Mouse (Mus musculus): ENCODE results near the gene Litaf. TPM values are rescaled to one million over a fixed set of nuclear protein-coding genes. Genes with fewer than 3 reads are reported as not detected.

Litaf gene
- polyA plus RNA-seq, 1 experiment from 2014 or later: 102 TPM

- no peaks in the 10 kb centered on the region for H3K36me3 ChIP-seq
- no peaks in the 10 kb centered on the region for H3K27me3 ChIP-seq
- no peak overlapping the region for H3K27ac ChIP-seq
- H3K4me3 ChIP-seq: no peak overlapping the region
- H3K4me2 ChIP-seq (replicated peaks): no peak overlapping the region
- ATAC-seq (ENCODE audit: insufficient number of reproducible peaks, insufficient read depth, low FRiP score, low TSS enrichment): no peak
- no peaks in the 10 kb centered on the region for H3K9me3 ChIP-seq
- 76% methylated on average over 7 of the region's 7 CpGs for WGBS
- H3K4me1 ChIP-seq: peaks cover 7% of the 10 kb centered on the region; the same call in 1 of the 2 replicates
- H3K9ac ChIP-seq: no peak overlapping the region
Measured at GRCm38 (mm10) chr16:10945381-10946127, 120.4 kb downstream of the Litaf start.

DNA sequence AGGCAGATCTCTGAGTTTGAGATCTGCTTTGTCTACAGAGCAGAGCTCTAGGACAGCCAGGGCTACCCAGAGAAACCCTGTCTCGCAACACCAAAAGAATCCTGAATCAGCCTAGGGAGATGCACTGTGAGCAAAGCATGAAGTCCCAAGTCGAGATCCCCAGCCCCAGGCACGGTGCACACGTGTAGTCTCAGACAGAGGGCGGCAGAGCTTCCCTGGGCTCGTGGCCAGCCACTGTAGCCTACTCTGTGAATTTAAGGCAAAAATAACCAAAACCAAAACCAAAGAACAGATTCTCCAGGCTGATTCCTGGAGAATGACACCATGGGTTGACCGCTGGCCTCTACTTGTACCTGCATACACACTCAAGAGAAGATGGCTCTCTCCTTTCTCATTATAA, 121.4 kb downstream of the Litaf start:
- Histone ChIP-seq H3K27me3 (no peaks in the 10 kb centered on the region), H3K4me2 (replicated peaks) (no peak overlapping the region), H3K4me1 (peaks cover 7% of the 10 kb centered on the region; the same call in 1 of the 2 replicates), H3K4me3 (no peak overlapping the region), H3K9ac (no peak overlapping the region), H3K36me3 (no peaks in the 10 kb centered on the region), H3K27ac (no peak overlapping the region), H3K9me3 (no peaks in the 10 kb centered on the region)
- 76% methylated on average over 7 of the region's 7 CpGs for WGBS
- ATAC-seq (ENCODE audit: insufficient number of reproducible peaks, insufficient read depth, low FRiP score, low TSS enrichment): no peak

DNA sequence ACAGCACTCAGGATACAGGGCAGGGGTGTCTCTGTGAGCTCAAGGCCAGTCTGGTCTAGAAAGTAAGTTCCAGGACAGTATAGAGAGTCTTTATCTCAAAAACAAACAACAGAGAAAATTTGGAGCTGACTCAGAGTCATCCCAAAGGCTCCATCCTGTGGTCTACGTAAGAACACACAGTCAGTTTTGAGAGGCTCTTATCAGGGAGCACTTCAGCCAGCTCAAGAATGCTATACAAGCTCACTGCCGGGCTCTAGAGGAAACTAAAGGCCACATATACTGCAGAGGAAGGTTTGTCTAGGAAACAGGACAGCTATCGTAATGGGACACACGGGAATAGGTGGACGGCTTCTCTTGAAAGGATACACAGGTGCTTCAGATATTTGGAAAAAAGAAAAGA, 122.7 kb downstream of the Litaf start:
- peaks cover 7% of the 10 kb centered on the region; the same call in 1 of the 2 replicates for H3K4me1 ChIP-seq
- ATAC-seq (ENCODE audit: insufficient number of reproducible peaks, insufficient read depth, low FRiP score, low TSS enrichment): no peak
- no peaks in the 10 kb centered on the region for H3K9me3 ChIP-seq
- WGBS: 75% methylated on average over 5 of the region's 5 CpGs
- H3K9ac ChIP-seq: no peak overlapping the region
- H3K36me3 ChIP-seq: no peaks in the 10 kb centered on the region
- H3K27me3 ChIP-seq: no peaks in the 10 kb centered on the region
- H3K4me3 ChIP-seq: no peak overlapping the region
- no peak overlapping the region for H3K4me2 ChIP-seq (replicated peaks)
- H3K27ac ChIP-seq: no peak overlapping the region

DNA sequence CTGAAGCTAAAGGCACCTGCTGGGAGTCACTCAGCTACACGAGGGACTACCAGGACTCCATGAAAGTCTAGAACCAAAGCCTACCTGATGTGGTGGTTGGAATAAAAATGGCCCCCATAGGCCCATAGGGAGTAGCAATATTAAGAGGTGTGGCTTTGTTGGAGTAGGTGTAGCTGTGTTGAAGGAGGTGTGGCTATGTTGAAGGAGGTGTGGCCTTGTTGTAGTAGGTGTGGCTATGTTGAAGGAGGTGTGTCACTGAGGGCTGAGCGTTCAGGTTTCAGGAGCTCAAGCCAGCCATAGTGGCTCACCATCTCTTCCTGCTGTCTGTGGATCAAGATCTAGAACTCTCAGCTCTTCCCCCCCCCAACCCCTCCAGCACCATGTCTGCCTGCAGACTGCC, 125.3 kb downstream of the Litaf start:
- H3K4me1 ChIP-seq: peaks cover 8% of the 10 kb centered on the region; the same call in 1 of the 2 replicates
- no peak overlapping the region for H3K9ac ChIP-seq
- H3K36me3 ChIP-seq: no peaks in the 10 kb centered on the region
- H3K4me2 ChIP-seq (replicated peaks): no peak overlapping the region
- no peak for ATAC-seq (ENCODE audit: insufficient number of reproducible peaks, insufficient read depth, low FRiP score, low TSS enrichment)
- no peak overlapping the region for H3K27ac ChIP-seq
- 79% methylated on average over 2 of the region's 2 CpGs for WGBS
- no peaks in the 10 kb centered on the region for H3K27me3 ChIP-seq
- no peaks in the 10 kb centered on the region for H3K9me3 ChIP-seq
- no peak overlapping the region for H3K4me3 ChIP-seq

- H3K9me3 ChIP-seq: no peaks in the 10 kb centered on the region
- H3K9ac ChIP-seq: no peak overlapping the region
- no peaks in the 10 kb centered on the region for H3K36me3 ChIP-seq
- H3K4me1 ChIP-seq: peaks cover 8% of the 10 kb centered on the region; the same call in 1 of the 2 replicates
- H3K4me3 ChIP-seq: no peak overlapping the region
- no peak overlapping the region for H3K27ac ChIP-seq
- 85% methylated on average over 4 of the region's 4 CpGs for WGBS
- no peak for ATAC-seq (ENCODE audit: insufficient number of reproducible peaks, insufficient read depth, low FRiP score, low TSS enrichment)
- no peaks in the 10 kb centered on the region for H3K27me3 ChIP-seq
- H3K4me2 ChIP-seq (replicated peaks): no peak overlapping the region
Measured at GRCm38 (mm10) chr16:10939932-10940331, 126.0 kb downstream of the Litaf start.

GRCm38 (mm10) chr16:10937497-10937896, 128.5 kb downstream of the Litaf start:
- peaks cover 8% of the 10 kb centered on the region; the same call in 1 of the 2 replicates for H3K4me1 ChIP-seq
- ATAC-seq (ENCODE audit: insufficient number of reproducible peaks, insufficient read depth, low FRiP score, low TSS enrichment): no peak
- H3K4me2 ChIP-seq (replicated peaks): no peak overlapping the region
- no peaks in the 10 kb centered on the region for H3K27me3 ChIP-seq
- no peak overlapping the region for H3K27ac ChIP-seq
- H3K9ac ChIP-seq: no peak overlapping the region
- no peaks in the 10 kb centered on the region for H3K36me3 ChIP-seq
- WGBS: 83% methylated on average over 11 of the region's 11 CpGs
- H3K4me3 ChIP-seq: no peak overlapping the region
- no peaks in the 10 kb centered on the region for H3K9me3 ChIP-seq

DNA sequence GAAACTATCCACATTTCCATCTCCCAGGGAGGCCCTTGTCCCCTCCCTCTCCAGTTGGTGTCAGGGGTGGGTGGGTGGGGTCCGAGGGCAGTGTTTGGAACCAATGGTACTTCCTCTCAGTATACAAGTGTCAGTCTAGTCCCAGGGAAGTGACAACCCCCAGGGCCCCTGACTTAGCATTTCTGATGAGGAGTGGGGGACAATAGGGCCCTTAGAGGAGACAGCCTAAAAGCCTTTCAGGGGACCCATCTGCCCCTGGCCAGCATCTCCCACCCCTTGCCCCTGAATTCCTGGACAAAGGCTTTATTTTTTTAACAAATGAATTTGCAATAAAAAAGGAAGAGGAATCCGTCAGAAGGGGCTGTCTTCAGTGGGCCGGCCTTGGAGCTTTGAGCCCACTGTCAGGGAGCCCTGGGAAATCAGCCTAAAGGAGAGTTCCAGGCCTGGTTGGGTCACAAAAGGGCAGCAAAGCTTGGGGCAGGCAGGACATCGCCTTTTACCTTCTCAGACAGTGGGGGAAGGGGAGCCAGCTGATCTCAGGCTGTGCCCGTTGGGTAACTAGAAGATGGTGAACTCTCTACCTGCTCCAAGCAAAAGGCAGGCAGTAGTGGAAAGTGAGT, 129.1 kb downstream of the Litaf start:
- no peak overlapping the region for H3K4me3 ChIP-seq
- 25% methylated on average over 5 of the region's 5 CpGs for WGBS
- H3K27me3 ChIP-seq: no peaks in the 10 kb centered on the region
- H3K4me1 ChIP-seq: peaks cover 8% of the 10 kb centered on the region; the same call in 1 of the 2 replicates
- no peak overlapping the region for H3K9ac ChIP-seq
- no peaks in the 10 kb centered on the region for H3K36me3 ChIP-seq
- no peaks in the 10 kb centered on the region for H3K9me3 ChIP-seq
- no peak for ATAC-seq (ENCODE audit: insufficient number of reproducible peaks, insufficient read depth, low FRiP score, low TSS enrichment)
- no peak overlapping the region for H3K27ac ChIP-seq
- H3K4me2 ChIP-seq (replicated peaks): no peak overlapping the region

GRCm38 (mm10) chr16:10934047-10934446, 131.9 kb downstream of the Litaf start:
- ATAC-seq (ENCODE audit: insufficient number of reproducible peaks, insufficient read depth, low FRiP score, low TSS enrichment): no peak
- 80% methylated on average over 1 of the region's 1 CpGs for WGBS
- Histone ChIP-seq H3K36me3 (no peaks in the 10 kb centered on the region), H3K4me3 (no peak overlapping the region), H3K4me2 (replicated peaks) (no peak overlapping the region), H3K9ac (no peak overlapping the region), H3K9me3 (0 out of 2 replicates have a peak, but pooled peaks cover 4% of the 10 kb centered on the region), H3K27ac (no peak overlapping the region), H3K27me3 (no peaks in the 10 kb centered on the region), H3K4me1 (peaks cover 8% of the 10 kb centered on the region; the same call in 1 of the 2 replicates)

- H3K36me3 ChIP-seq: no peaks in the 10 kb centered on the region
- H3K27me3 ChIP-seq: no peaks in the 10 kb centered on the region
- no peak overlapping the region for H3K27ac ChIP-seq
- no peak for ATAC-seq (ENCODE audit: insufficient number of reproducible peaks, insufficient read depth, low FRiP score, low TSS enrichment)
- 85% methylated on average over 3 of the region's 3 CpGs for WGBS
- H3K4me3 ChIP-seq: no peak overlapping the region
- H3K9ac ChIP-seq: no peak overlapping the region
- peaks cover 8% of the 10 kb centered on the region; the same call in 1 of the 2 replicates for H3K4me1 ChIP-seq
- H3K9me3 ChIP-seq: 0 out of 2 replicates have a peak, but pooled peaks cover 4% of the 10 kb centered on the region
- H3K4me2 ChIP-seq (replicated peaks): no peak overlapping the region
Measured at GRCm38 (mm10) chr16:10933372-10933771, 132.6 kb downstream of the Litaf start.

DNA sequence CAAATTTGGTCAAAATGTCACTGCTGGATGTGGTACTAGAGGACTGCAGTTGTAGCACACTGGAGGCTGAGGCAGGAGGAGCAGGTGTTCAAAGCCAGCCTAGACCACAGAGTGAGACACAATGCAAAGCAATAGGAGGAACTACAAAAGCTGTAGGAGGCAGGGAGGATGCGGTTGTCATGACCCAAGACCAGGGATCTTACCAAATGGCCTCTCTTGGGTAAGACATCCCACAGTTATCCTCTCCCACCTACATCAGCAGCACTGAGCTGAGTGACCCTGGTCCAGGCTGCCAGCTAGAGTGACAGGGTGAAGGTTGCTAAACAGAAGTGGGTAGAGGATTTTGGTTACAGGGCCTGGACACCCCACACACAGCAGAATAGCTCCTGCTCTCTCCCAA, 138.9 kb downstream of the Litaf start:
- Histone ChIP-seq H3K4me3 (no peak overlapping the region), H3K27ac (no peak overlapping the region), H3K9me3 (0 out of 2 replicates have a peak, but pooled peaks cover 4% of the 10 kb centered on the region), H3K9ac (no peak overlapping the region), H3K27me3 (no peaks in the 10 kb centered on the region), H3K36me3 (no peaks in the 10 kb centered on the region), H3K4me1 (0 out of 2 replicates have a peak, but pooled peaks cover 4% of the 10 kb centered on the region), H3K4me2 (replicated peaks) (no peak overlapping the region)
- ATAC-seq (ENCODE audit: insufficient number of reproducible peaks, insufficient read depth, low FRiP score, low TSS enrichment): no peak
- 89% methylated on average over 1 of the region's 1 CpGs for WGBS

DNA sequence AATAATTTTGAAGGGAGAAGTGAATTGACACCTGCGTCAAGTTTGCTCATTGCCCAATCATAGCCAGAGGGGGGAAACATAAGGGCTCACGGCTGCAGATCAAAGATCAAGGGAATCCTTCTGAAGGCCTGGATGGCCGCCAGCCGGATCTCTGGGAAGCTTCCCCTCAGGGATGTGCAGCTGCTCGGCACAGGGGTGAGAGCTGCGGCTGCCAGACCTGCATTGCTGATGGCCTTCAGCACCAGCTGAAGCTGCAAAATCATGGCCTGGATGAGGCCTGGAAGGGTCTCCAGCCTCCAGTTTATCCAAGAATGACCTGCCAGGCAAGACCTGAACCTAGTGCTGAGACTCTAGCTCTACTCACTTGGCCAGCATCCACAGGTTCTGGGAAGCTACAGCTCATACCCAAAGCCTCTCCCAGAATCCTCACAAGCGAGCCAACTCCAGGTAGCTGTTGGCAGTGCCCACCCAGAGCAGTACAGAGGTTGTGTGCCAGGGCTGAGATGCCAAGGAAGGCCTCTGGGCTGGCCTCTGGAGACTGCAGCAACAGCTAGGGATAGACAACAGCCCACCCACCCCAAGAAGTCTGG, 140.3 kb downstream of the Litaf start:
- H3K36me3 ChIP-seq: no peaks in the 10 kb centered on the region
- no peak overlapping the region for H3K4me2 ChIP-seq (replicated peaks)
- 0 out of 2 replicates have a peak, but pooled peaks cover 4% of the 10 kb centered on the region for H3K9me3 ChIP-seq
- H3K9ac ChIP-seq: no peak overlapping the region
- H3K4me3 ChIP-seq: no peak overlapping the region
- 36% methylated on average over 7 of the region's 7 CpGs for WGBS
- H3K4me1 ChIP-seq: 0 out of 2 replicates have a peak, but pooled peaks cover 4% of the 10 kb centered on the region
- ATAC-seq (ENCODE audit: insufficient number of reproducible peaks, insufficient read depth, low FRiP score, low TSS enrichment): no peak
- no peaks in the 10 kb centered on the region for H3K27me3 ChIP-seq
- H3K27ac ChIP-seq: no peak overlapping the region
